Mouse (Mus musculus): ENCODE data around the gene 1700086D15Rik. TPM values are rescaled to one million over a fixed set of nuclear protein-coding genes. Genes with fewer than 3 reads are reported as not detected.
A peak's percentile ranks its signal among the peaks of the same experiment; 100 is the strongest.

The 1700086D15Rik gene
- 1 to 10 TPM; 4.5 to 5.4 TPM for total RNA-seq (2021)

DNA sequence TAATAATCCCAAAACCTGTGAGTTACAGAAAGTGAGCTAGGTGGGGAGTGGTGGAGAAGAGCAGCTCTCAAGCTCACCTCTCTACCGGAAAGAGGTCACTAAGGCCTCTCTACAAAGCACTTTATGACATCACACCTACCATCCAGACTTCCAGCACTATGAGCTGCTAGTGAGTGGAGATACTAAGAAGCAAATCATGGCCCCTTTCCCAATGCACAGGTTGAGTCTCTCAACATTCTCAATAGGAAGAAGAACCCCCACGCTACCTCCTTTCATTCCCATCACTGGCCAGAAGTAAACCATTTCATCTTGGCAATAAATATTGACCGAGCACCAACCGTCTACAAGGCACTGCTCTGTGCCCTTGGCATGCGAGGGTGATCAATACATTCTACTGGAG, at the start of gene 1700086D15Rik:
1700086D15Rik (minus strand) TSS at position 101 of the 400 bp plus-strand sequence.
- DNase-seq, result no peak
- intact Hi-C loops (cut with DNase I), result loop anchor here (10.0 kb wide), 1 partner anchor 75 kb away; no protein-coding TSS in a partner anchor

DNA sequence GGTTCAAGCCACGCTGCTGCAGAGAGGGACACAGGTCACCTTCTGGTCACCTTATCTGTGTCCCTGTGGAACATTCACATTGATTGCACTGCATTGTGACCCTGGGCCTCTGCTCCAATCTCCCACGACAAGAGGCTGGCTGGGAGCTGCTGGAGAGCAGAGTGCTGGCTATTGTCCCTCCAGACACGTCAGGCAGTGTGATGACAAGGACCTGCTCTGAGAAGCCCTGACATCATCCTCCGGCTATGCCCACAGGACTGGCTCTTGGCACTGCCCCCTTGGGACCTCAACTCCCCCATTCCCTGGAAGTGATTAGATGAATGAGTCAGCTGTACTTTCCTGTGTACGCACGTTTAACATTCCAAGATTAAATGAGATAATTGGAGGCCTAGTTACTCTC, 49.8 kb upstream of the 1700086D15Rik start:
- DNase-seq, result no peak
- intact Hi-C loops (cut with DNase I), result no loop called here

DNA sequence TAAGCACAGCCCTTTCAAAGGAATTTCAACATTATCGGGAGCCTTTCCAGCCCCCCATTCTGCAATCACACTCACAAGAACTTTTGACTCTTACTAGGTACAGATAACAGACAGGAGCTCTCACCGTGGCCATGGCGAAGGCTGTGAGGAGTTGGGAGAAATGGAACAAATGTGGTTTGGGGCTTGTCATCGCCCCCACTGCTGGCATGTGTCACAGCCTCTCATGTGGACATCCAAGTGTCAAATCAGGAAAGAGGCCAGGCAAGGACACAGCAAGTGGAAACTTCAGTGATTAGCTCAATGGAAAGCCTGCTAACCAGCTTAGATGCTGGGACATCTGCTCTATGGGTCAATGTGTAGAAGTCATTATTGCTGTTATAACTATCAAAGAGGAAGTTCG, 45.6 kb upstream of the 1700086D15Rik start:
- intact Hi-C loops (cut with DNase I), result no loop called here
- DNase-seq, result peak; percentile 9

DNA sequence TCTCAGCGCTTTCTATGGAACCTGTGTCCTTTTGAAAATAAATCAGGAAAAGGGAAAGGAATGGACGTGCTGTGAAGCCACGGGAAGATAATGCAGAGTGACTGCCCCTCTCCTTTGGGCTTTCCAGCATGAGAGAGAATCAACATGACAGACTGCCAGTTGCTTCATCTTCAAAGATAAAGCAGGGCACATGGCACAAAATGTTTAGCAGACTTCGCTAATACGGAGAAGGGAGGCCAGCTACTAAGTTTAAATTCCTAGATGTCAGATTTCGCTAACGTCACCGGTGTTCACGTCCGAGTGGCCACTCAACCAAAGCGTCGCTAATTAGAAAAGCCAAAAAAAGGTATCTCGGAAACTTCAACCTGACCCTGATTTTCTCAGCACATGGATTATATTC, 45.0 kb upstream of the 1700086D15Rik start:
- intact Hi-C loops (cut with DNase I), result no loop called here
- DNase-seq, result no peak

DNA sequence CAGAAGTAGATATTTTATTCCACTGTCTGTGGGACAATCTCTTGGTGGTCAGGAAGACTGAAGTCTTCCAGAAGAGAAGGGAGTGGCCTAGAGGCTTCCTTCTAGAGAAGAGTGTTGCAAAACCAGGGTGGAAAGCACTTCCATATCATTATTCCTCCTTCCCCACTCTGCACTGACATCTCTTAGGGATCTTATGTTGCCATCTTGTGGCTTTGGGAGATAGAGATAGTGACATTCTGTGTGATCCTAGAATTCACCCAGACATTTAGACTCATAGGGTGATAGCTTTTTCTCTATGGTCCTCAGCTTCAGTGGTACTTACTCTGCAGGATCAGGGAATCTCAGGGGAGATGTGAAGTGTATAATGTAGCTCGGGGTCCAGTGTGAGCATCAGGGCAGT, 43.3 kb upstream of the 1700086D15Rik start:
- DNase-seq, result no peak
- intact Hi-C loops (cut with DNase I), result no loop called here

DNA sequence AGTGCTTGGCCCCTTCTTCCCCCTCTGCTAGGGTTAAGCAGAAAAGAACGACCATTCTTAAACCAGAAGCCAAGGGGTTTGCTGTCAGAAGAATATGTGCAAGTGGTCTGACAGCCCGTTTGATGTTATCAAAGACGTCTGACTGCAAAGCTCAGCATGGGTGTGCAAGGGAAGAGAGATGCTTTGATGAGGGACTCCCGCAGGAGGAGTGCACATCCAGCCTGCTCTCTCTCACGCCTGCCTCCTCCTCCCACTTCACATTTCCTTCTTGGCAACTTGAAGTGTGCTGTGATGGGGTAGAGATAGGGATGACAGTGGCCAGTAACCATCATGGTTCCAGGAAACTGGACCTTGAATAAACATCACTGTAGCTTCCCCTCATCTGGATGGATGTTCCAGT, 42.5 kb upstream of the 1700086D15Rik start:
- intact Hi-C loops (cut with DNase I), result no loop called here
- no peak for DNase-seq

DNA sequence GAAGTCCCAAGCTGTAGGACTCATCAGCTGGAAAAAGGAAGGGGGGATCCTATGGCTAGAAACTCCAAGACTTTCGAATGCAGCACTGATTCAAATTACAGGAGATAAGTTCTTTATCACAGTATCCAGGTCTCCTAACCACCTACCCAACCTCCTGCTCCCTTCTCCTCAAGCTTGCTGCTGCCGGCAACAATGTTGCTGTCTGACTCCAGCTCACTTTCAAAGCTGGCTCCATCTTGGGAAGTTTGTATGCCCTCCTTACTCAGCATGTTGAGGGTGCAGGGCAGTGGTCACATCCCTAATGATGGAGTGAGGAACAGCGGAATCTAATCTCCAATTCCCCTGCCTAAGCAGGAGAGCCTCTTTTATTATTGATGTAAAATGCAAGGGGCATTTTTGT, 38.3 kb upstream of the 1700086D15Rik start:
- no peak for DNase-seq
- intact Hi-C loops (cut with DNase I), result loop anchor here (5.0 kb wide), 2 partner anchors 59 to 479 kb away; no protein-coding TSS in a partner anchor

DNA sequence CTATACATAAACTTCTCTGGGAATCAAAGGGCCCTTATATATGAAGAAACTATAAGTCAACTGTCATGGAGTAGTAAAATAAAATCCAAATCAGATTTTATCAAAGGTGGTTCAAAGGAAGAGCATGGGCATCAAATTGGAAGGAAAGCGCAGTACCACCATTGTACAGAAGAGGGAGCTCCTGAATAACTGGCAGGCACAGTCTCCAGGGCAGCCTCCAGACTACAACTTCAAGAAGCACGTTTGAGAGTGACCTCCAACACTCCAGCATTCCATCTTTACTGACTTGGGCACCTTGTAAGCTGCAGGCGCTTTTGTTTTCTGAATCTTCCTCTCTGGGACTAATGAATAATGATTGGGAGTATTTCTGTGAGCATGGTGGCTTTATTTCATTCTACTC, 37.6 kb upstream of the 1700086D15Rik start:
- peak; percentile 74 for DNase-seq
- intact Hi-C loops (cut with DNase I), result loop anchor here (5.0 kb wide), 2 partner anchors 60 to 480 kb away; no protein-coding TSS in a partner anchor

DNA sequence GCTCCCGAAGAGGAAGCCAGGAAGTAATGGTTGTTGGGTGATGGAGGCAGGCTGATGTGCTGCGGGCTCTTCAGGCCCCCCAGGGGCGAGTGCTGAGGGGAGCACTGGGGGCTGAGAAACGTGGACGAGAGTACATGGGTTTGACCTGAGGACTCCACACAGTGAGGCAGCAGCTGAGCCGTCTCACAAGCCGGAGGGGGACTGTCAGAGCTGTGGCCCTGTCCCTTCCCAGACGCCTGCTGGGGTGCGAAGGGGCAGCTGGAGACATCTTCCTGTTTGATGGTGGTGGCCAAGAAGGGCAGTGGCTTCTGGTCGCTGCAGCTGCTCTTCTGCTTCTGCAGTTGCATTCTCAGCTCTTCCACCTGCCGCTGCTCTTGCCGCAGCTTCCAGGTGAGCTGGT, 27.3 kb upstream of the 1700086D15Rik start:
- intact Hi-C loops (cut with DNase I), result no loop called here
- DNase-seq, result no peak

DNA sequence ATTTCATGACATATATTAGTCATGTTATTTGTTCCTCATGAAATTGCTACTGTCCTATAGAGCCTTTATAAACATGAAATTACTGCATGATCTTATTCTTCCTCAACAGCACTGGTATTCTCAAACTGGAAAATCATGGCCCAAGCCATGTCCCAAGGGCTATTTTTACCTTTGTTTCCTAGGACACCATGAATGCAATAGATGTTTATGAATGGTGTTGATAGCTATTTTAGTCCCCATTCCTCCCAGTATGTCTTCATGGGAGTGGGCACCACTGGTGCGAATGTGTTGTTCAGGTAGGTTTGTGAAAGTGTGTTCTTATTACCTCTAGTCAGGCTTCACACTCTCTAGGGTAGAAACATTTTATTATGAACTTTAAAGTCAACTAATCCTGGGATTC, 25.4 kb upstream of the 1700086D15Rik start:
- DNase-seq, result no peak
- intact Hi-C loops (cut with DNase I), result no loop called here

DNA sequence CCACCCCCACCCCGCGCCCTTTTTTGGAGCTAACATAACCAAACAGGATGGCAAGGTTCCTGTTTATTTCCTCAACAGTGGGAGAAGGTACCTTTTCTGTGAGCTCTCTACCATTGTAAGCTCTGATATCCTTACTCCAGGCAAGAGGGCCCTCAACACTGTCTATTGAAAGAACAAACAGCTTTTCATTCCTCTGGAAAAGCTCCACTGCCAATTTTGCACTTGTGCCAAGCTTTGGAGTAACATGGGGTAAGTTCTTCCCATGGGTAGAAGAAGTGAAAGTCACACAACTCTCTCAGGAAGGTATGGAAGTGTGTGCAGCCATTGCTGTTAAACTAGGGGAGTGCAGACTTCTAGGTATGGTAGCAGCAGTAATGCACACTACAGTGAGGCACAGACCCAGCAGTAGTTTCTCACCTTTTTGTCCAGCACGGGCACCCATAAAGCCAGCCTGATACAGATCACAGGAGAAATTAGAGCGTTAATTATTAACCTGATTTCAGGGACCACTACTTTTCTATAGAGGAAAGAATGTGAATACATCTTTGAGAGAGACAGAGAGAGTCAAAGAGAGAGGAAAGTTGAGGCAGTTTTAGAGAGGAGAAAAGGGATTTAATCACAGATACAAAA, 10.5 kb upstream of the 1700086D15Rik start:
- intact Hi-C loops (cut with DNase I), result no loop called here
- DNase-seq, result no peak

DNA sequence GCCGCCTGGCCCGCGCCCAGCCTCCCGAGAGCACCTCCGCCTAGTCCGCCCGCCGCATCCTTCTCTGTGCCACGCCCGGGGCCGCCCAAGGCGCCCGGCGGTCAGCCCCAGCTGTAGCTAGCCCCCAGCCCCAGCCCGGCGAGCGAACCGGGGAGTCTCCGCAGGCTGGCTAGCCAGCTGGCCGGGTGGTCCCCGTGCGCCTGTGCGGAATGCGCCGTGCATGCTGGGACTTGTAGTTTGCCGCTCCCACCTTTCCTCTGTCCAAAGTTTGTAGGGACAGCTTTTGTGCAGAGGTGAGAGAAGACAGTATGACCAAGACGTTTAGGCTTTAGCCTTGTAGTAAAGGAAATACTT, 3.1 kb upstream of the 1700086D15Rik start, which contains the start of gene Arhgap44:
Arhgap44 (minus strand) TSS at position 195 of the 354 bp plus-strand sequence.
- intact Hi-C loops (cut with DNase I), result no loop called here

DNA sequence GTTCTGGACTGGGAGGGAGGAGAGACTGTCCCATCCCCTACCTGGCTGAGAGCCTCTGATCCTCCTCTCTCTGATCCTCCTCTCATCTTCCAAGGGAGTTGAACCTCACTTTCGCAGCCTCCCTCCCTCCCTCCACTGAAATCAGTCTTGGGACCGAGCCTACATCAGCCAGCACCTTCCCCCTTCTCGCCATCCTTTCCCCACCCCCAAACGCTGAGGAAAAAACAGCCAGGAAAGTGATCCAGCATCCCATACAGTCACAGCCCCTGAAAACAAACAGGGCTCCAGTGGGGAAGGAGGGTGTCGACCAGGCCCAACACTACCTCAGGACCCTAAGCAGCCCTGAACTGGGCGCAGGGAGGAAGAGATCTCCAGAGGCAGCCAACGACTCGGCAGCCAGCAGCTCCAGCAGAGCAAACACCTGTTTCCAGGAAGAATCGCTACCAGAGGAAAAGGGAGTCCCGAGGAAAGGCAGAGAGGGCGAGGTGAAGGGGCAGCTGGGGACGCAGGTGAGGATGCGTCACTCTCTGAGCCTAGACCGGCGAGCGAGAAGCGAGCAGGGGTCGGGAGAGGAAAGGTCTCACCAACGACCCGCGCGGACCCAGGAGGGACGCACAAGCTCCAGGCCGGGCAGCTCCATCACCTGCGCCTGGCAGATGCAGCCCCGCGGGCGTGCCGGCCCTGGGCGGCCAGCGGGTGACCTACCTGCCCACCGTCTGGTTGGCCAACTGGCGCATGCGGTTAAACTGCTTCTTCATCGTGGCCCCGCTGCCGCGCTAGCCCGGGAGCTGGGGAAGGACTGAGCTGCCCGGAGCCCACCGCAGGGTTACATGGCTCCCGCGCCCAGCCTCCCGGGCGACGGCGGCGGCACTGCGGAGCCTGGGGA, 2.4 kb upstream of the 1700086D15Rik start:
- intact Hi-C loops (cut with DNase I), result no loop called here
- DNase-seq, result peak; percentile 43

More for the DNA sequence above, 3.1 kb upstream of the 1700086D15Rik start, which contains the start of gene Arhgap44:
- DNase-seq, result peak; percentile 75

DNA sequence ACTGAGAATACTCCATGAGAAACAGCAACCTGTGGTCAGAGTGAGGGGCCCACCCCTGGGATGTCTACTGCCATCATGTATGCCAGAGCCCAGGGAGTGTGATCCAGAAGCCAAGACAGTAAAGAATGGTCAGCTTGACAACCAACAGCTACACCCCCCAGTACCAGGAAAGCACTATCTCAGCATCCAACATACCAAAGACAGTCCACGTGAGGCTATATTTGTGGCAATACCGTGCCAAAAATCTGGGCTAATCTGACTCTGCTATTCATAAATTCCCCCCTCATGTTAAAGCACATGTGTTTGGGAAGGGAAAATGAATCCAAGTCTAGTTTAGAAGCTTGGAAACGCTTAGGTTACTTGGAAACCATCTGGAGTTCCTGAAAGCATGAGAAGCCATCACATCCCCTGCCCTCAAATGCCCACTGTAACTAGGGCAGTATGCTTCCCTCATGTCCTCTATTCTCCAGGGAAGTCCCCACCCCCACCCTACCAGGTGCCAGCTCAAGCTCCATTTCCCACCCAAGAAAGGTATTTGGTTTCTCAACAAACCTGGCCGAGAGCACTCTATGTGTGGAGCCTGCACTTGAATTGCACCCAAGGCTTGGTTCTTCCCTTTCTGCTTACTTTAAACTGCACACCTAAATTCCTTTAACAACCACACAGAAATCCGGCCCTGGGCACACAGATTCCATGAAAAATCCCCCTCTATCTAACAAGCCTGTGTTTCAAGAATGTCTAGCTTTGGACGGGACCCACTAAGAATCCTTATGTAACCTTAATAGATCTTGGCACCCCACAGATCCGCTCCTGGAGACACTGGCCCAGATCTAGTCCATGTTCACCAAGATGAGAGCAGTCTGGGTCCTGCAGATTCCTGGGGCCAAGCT, 1.5 kb upstream of the 1700086D15Rik start:
- intact Hi-C loops (cut with DNase I), result no loop called here
- DNase-seq, result no peak

DNA sequence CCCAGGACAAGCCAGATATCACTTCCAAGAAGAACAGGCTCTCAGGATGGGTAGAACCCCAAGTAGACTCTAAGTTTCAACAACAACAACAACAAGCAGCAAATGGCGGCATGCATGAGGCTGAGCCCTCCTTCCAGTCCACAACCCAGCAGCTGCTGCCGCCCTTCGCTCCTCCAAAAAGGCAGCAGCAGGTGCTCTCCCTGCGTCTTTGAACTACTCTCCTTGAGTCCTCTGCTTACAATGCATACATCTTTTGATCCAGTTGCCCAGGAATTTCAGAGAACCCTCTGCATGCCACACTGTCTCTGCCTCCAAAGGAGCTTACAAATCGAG, 1.1 kb downstream of the 1700086D15Rik start:
- intact Hi-C loops (cut with DNase I), result loop anchor here (10.0 kb wide), 1 partner anchor 74 kb away; no protein-coding TSS in a partner anchor
- DNase-seq, result no peak

DNA sequence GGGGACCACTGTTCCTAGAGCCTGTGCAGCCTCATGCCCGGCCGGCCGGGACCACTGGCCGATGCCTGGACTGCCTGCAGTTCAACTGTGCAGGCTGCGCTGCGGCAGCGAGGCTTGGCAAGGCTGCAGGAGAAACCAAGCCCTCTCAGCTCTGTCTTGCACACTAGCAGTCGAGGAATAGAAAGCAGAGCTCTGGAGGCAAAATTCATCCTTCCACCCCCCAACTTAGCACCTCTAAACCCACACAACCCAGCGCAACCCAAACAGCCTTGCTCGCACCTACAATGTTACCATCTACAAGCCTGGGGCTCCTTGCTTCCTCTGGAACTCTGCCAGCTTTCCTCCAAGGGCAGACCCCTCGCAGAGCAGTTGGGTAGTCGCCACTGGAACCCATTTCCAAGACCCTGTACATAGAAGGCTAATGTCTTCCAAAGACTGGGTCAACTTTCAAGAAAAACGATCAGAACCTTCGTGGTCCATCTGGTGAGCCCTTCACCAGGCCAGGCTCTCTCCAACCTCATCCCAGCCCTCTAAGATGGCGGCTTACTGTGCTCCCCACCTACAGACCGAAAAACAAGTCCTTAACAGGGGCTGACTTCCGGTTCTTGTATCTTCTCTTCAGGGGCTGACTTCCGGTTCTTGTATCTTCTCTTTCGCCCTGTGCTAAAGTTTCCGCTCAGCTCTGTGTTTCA, 1.6 kb downstream of the 1700086D15Rik start:
- no peak for DNase-seq

DNA sequence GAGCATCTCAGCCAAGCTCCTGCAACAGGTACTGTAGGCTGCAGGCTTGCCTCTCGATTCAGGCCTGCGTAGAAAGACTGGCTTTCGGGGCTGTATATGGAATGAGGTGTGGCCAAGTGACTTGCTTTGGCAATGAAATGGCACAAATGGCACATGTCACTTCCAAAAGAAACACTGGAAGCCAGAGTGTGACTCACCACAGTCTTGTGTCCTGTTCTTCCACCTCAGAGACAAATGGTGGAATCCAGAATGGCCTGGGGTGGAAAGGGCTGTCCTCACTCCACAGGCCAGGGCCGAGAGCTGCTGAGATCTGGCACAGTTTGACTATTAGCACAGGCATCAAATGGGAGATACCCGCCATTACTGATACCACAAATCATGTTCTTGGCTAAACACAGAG, 6.7 kb downstream of the 1700086D15Rik start:
- no peak for DNase-seq
- intact Hi-C loops (cut with DNase I), result loop anchor here (10.0 kb wide), 1 partner anchor 68 kb away; no protein-coding TSS in a partner anchor

More for the DNA sequence above, 1.6 kb downstream of the 1700086D15Rik start:
- intact Hi-C loops (cut with DNase I), result loop anchor here (10.0 kb wide), 1 partner anchor 73 kb away; no protein-coding TSS in a partner anchor

DNA sequence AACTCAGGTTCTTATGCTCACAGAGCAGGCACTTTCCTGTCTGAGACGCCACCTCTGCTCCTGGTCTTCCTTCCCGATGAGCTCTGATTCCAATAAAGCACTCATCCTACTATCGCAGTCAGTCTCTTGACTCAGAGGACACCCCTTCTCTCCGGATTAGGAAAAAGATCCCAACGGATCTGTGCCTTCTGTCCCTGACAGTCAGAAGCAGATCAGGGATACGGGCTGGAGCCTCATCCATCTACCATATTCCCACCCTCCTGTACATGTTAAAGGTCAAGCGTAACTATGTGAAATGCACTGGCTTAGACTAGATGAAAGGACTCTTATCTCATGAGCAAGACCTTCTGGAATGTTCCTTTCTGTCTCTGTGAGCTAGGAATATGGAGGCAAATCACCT, 11.2 kb downstream of the 1700086D15Rik start:
- intact Hi-C loops (cut with DNase I), result no loop called here
- no peak for DNase-seq

DNA sequence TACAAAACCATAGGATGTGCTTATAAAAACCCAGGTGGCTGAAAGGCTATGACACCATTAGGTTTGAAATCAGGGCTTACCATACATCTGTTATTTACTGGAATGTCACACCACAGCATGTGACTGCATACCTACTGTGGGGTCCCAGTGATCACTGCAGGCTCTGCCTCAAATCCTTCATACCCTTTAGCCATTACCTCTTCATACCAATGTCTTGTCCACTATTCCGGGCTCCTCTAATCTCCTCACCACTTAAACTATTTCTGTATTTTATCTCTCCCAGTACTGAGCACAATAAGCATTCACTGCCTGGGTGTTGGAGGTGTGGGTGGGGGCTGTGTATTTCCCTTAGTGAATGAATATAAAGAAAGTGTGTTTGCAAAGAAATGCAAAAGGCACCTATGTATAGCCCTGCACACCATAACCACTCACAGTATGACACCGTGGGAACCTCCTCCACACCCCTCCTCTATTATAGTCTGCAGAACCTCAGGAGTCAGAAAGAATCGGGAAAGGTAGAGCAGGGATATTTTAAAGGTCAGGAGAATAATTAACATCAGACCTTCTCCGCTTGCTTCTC, 16.8 kb downstream of the 1700086D15Rik start:
- intact Hi-C loops (cut with DNase I), result no loop called here
- DNase-seq, result no peak

DNA sequence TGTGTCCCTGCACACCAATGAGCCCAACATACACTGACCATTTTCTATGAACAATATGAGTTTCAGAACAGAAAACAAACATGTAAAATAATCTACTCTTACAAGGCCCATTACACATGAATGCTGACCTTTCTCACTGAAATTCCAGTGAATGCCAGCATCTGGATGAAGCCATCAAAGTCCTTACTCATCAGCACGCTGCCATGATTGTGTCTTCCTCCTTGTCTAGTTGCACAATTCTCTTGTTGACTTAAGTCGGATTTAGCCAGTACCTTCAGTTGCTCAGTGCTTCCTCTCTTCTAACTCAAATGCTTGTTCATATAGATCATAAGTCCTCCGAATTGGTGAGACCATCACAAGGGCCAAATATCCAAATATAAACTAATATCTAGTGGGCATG, 20.7 kb downstream of the 1700086D15Rik start:
- intact Hi-C loops (cut with DNase I), result no loop called here
- no peak for DNase-seq

Measured in left cerebral cortex, postnatal 4 days (tissue).